Mouse (Mus musculus): ENCODE measurements around the gene Tmem150b.

DNA sequence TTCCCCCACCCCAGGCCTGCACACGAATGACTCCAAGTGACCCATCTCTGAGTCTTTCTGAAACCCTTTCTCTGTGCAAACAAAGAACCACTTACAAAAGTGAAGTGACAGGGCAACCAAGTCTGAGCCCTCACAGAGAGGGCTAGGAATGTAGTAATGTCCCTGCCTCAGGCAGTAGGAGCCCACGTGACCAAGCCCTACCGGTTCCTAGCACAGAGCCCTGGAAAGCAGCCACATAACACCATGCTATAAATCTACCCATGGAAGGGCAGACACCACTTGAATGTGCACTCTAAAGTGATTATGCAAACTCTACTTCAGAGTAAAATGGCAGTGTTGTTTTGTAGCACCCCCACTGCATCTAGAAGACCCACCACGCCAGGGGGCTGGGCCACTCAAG, 53.1 kb downstream of the Tmem150b start:
- no peak for TF ChIP-seq CTCF (IDR thresholded peaks at IDR 0.05; ENCODE audit: extremely low read depth, insufficient read length, insufficient replicate concordance, low read depth, low read length)
- no peak for TF ChIP-seq POLR2A (IDR thresholded peaks at IDR 0.05; ENCODE audit: low read depth, low read length)
